Mouse (Mus musculus): ENCODE results near the gene Zfp57. TPM values are rescaled to one million over a fixed set of nuclear protein-coding genes. Genes with fewer than 3 reads are reported as not detected.
"Not testable (repeated sequence)": the region's sequence is repeated elsewhere in the genome, so short reads cannot be mapped to it uniquely, and the experiment has no call there.

Gene Zfp57
- polyA plus RNA-seq, 1 experiment: 352 TPM

- TF ChIP-seq POLR2A (IDR thresholded peaks at IDR 0.05; ENCODE audit: borderline replicate concordance, extremely low read depth, insufficient read depth, insufficient read length, poor library complexity, severe bottlenecking) (no peak), CTCF (IDR thresholded peaks at IDR 0.05; ENCODE audit: borderline replicate concordance, extremely low read depth, insufficient read depth, insufficient read length) (no peak)
- no peak for DNase-seq (ENCODE audit: low read depth)
These were observed 19.6 kb upstream of the Zfp57 start, which contains the start of gene 2410137M14Rik for GRCm38 (mm10) chr17:36981221-36981813. Gene 2410137M14Rik, minus strand, starts transcription at chr17:36981237.

GRCm38 (mm10) chr17:36981845-36982244 lies 19.1 kb upstream of the Zfp57 start:
- TF ChIP-seq POLR2A (IDR thresholded peaks at IDR 0.05; ENCODE audit: borderline replicate concordance, extremely low read depth, insufficient read depth, insufficient read length, poor library complexity, severe bottlenecking) (no peak), CTCF (IDR thresholded peaks at IDR 0.05; ENCODE audit: borderline replicate concordance, extremely low read depth, insufficient read depth, insufficient read length) (no peak)
- no peak for DNase-seq (ENCODE audit: low read depth)

- DNase-seq (ENCODE audit: low read depth): no peak
- TF ChIP-seq CTCF (IDR thresholded peaks at IDR 0.05; ENCODE audit: borderline replicate concordance, extremely low read depth, insufficient read depth, insufficient read length): no peak
- TF ChIP-seq POLR2A (IDR thresholded peaks at IDR 0.05; ENCODE audit: borderline replicate concordance, extremely low read depth, insufficient read depth, insufficient read length, poor library complexity, severe bottlenecking): no peak
These were observed 18.5 kb upstream of the Zfp57 start for GRCm38 (mm10) chr17:36982253-36983155.

GRCm38 (mm10) chr17:36988475-36988874 lies 12.5 kb upstream of the Zfp57 start:
- TF ChIP-seq CTCF (IDR thresholded peaks at IDR 0.05; ENCODE audit: borderline replicate concordance, extremely low read depth, insufficient read depth, insufficient read length) (no peak), POLR2A (IDR thresholded peaks at IDR 0.05; ENCODE audit: borderline replicate concordance, extremely low read depth, insufficient read depth, insufficient read length, poor library complexity, severe bottlenecking) (no peak)
- DNase-seq (ENCODE audit: low read depth): no peak

GRCm38 (mm10) chr17:36989437-36989836 lies 11.5 kb upstream of the Zfp57 start, which contains the start of gene H2-M5:
Gene H2-M5, minus strand, starts transcription at chr17:36989537.
- no peak for TF ChIP-seq CTCF (IDR thresholded peaks at IDR 0.05; ENCODE audit: borderline replicate concordance, extremely low read depth, insufficient read depth, insufficient read length)
- TF ChIP-seq POLR2A (IDR thresholded peaks at IDR 0.05; ENCODE audit: borderline replicate concordance, extremely low read depth, insufficient read depth, insufficient read length, poor library complexity, severe bottlenecking): no peak
- DNase-seq (ENCODE audit: low read depth): no peak

- DNase-seq (ENCODE audit: low read depth): not testable (repeated sequence)
These were observed 10.3 kb upstream of the Zfp57 start for GRCm38 (mm10) chr17:36990630-36991029.

GRCm38 (mm10) chr17:36992336-36993104 lies 8.4 kb upstream of the Zfp57 start:
- DNase-seq (ENCODE audit: low read depth): no peak

GRCm38 (mm10) chr17:36993770-36994325 lies 7.1 kb upstream of the Zfp57 start:
- DNase-seq (ENCODE audit: low read depth): no peak

More at GRCm38 (mm10) chr17:36992336-36993104, 8.4 kb upstream of the Zfp57 start:
- TF ChIP-seq POLR2A (IDR thresholded peaks at IDR 0.05; ENCODE audit: borderline replicate concordance, extremely low read depth, insufficient read depth, insufficient read length, poor library complexity, severe bottlenecking): no peak
- no peak for TF ChIP-seq CTCF (IDR thresholded peaks at IDR 0.05; ENCODE audit: borderline replicate concordance, extremely low read depth, insufficient read depth, insufficient read length)

GRCm38 (mm10) chr17:36994528-36994927 lies 6.4 kb upstream of the Zfp57 start:
- TF ChIP-seq CTCF (IDR thresholded peaks at IDR 0.05; ENCODE audit: borderline replicate concordance, extremely low read depth, insufficient read depth, insufficient read length) (no peak), POLR2A (IDR thresholded peaks at IDR 0.05; ENCODE audit: borderline replicate concordance, extremely low read depth, insufficient read depth, insufficient read length, poor library complexity, severe bottlenecking) (no peak)
- no peak for DNase-seq (ENCODE audit: low read depth)

More at GRCm38 (mm10) chr17:36993770-36994325, 7.1 kb upstream of the Zfp57 start:
- TF ChIP-seq POLR2A (IDR thresholded peaks at IDR 0.05; ENCODE audit: borderline replicate concordance, extremely low read depth, insufficient read depth, insufficient read length, poor library complexity, severe bottlenecking): no peak
- TF ChIP-seq CTCF (IDR thresholded peaks at IDR 0.05; ENCODE audit: borderline replicate concordance, extremely low read depth, insufficient read depth, insufficient read length): no peak

GRCm38 (mm10) chr17:36995448-36995847 lies 5.5 kb upstream of the Zfp57 start:
- TF ChIP-seq POLR2A (IDR thresholded peaks at IDR 0.05; ENCODE audit: borderline replicate concordance, extremely low read depth, insufficient read depth, insufficient read length, poor library complexity, severe bottlenecking): no peak
- TF ChIP-seq CTCF (IDR thresholded peaks at IDR 0.05; ENCODE audit: borderline replicate concordance, extremely low read depth, insufficient read depth, insufficient read length): no peak
- no peak for DNase-seq (ENCODE audit: low read depth)
